Mouse (Mus musculus): ENCODE results near the gene Myo1d.

DNA sequence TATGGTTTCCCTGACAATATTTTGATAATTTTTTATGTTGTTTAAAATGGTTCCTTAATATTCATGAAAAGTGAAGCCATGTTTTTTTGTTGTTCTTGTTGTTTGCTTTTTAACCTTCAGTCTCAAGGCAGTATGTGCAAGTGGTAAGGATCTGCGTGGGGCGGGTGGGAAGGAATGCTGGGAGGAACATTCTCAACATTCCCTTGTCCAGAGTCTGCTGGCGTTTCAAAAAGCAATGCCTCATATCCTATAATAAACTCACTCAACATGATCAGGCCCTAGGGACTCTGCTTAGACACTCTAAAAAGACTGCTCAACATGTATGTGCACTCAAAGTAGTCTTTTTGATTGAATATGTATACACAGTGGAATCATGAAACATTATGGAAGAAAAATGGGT, 97.1 kb downstream of the Myo1d start:
- TF ChIP-seq CTCF (IDR thresholded peaks at IDR 0.05; ENCODE audit: control insufficient read depth, insufficient read depth, insufficient read length) (no peak), MAX (IDR thresholded peaks at IDR 0.05) (no peak)

Data from C2C12 (cell line).